Mouse (Mus musculus) erythroblast, adult 5-6 weeks (primary cell): ENCODE measurements around the gene Zfp787. TPM values are rescaled to one million over a fixed set of nuclear protein-coding genes. Genes with fewer than 3 reads are reported as not detected.
"Not testable (repeated sequence)": the region's sequence is repeated elsewhere in the genome, so short reads cannot be mapped to it uniquely, and the experiment has no call there.

Source experiments
- ATAC-seq: replicated peaks from 2 replicates; pipeline ENCODE4 v1.8.0; 2016; ENCODE audit warnings: moderate number of reproducible peaks, mild to moderate bottlenecking, moderate TSS enrichment, inconsistent platforms; ENCODE audit not compliant: poor library complexity, low FRiP score, severe bottlenecking
- total RNA-seq, 2 experiments: library from RNA; stranded (forward) in 1 of 2; stranded (reverse) in 1 of 2; fragments of 150-400 nt in 1 of 2; fragments of 200-764, 138-1000 nt in 1 of 2; gene quantifications; 2 replicates each; pipeline versions ENCODE4 v1.2.3 to v1.2.4; 2015 to 2017; ENCODE audit warnings: low replicate concordance in 2 of 2

Gene Zfp787
- total RNA-seq (2015; ENCODE audit: low replicate concordance): 1.5 and 8.4 TPM in 2 replicates
- 5.2 and 10.3 TPM in 2 replicates for total RNA-seq (2017; ENCODE audit: low replicate concordance)

GRCm38 (mm10) chr7:6155901-6156411, at the start of gene Zfp787:
Zfp787 (minus strand) TSS chr7:6155997.
- ATAC-seq: peak; percentile 66

- ATAC-seq: no peak
Observed at GRCm38 (mm10) chr7:6204200-6204599, 48.4 kb upstream of the Zfp787 start.

- ATAC-seq: no peak
Observed at GRCm38 (mm10) chr7:6196790-6197189, 41.0 kb upstream of the Zfp787 start, which contains the start of gene Galp. Galp (plus strand) TSS chr7:6197090.

GRCm38 (mm10) chr7:6195777-6196176, 40.0 kb upstream of the Zfp787 start:
- no peak for ATAC-seq

GRCm38 (mm10) chr7:6194129-6194528, 38.3 kb upstream of the Zfp787 start:
- 0 out of 2 replicates have a peak, but pooled peaks have one; percentile 65 for ATAC-seq

- ATAC-seq: peak; percentile 61; the same call in 1 of the 2 replicates
Observed at GRCm38 (mm10) chr7:6191376-6191775, 35.6 kb upstream of the Zfp787 start.

- ATAC-seq: no peak
Observed at GRCm38 (mm10) chr7:6189542-6189941, 33.7 kb upstream of the Zfp787 start.

- no peak for ATAC-seq
Observed at GRCm38 (mm10) chr7:6186756-6187155, 31.0 kb upstream of the Zfp787 start.

- no peak for ATAC-seq
Observed at GRCm38 (mm10) chr7:6186176-6186575, 30.4 kb upstream of the Zfp787 start.

GRCm38 (mm10) chr7:6185391-6185790, 29.6 kb upstream of the Zfp787 start:
- no peak for ATAC-seq

- ATAC-seq: no peak
Observed at GRCm38 (mm10) chr7:6184521-6184920, 28.7 kb upstream of the Zfp787 start.

- ATAC-seq: no peak
Observed at GRCm38 (mm10) chr7:6183802-6184201, 28.0 kb upstream of the Zfp787 start.

GRCm38 (mm10) chr7:6182882-6183281, 27.1 kb upstream of the Zfp787 start:
- no peak for ATAC-seq

GRCm38 (mm10) chr7:6179013-6179412, 23.2 kb upstream of the Zfp787 start:
- no peak for ATAC-seq

- not testable (repeated sequence) for ATAC-seq
Observed at GRCm38 (mm10) chr7:6174365-6174987, 18.7 kb upstream of the Zfp787 start.

- no peak for ATAC-seq
Observed at GRCm38 (mm10) chr7:6173872-6174271, 18.1 kb upstream of the Zfp787 start.

GRCm38 (mm10) chr7:6172674-6173244, 17.0 kb upstream of the Zfp787 start:
- ATAC-seq: no peak

GRCm38 (mm10) chr7:6172006-6172649, 16.3 kb upstream of the Zfp787 start, which contains the start of gene Zfp444:
Zfp444 (plus strand) TSS chr7:6172226.
- ATAC-seq: peak; percentile 91

- peak; percentile 78 for ATAC-seq
Observed at GRCm38 (mm10) chr7:6171444-6172005, 15.7 kb upstream of the Zfp787 start.

GRCm38 (mm10) chr7:6170871-6171270, 15.1 kb upstream of the Zfp787 start:
- no peak for ATAC-seq
